Mouse (Mus musculus) heart, embryonic 10.5 days (tissue): ENCODE measurements around the gene Chpf2. TPM values are rescaled to one million over a fixed set of nuclear protein-coding genes. Genes with fewer than 3 reads are reported as not detected.

Experiments used
- DNase-seq: peaks from one replicate; pipeline ENCODE4 v3.0.0-alpha.2; 2017; ENCODE audit warnings: low spot score
- H3K27ac ChIP-seq: fragments of 300-500 bp; sonication (generic); 2 replicates; pipeline ENCODE4 v1.5.1; 2016; ENCODE audit warnings: mild to moderate bottlenecking
- H3K27me3 ChIP-seq: fragments of 300-500 bp; sonication (generic); 2 replicates; pipeline ENCODE4 v1.6.1; 2016; ENCODE audit warnings: mild to moderate bottlenecking; ENCODE audit not compliant: poor library complexity, insufficient read depth, severe bottlenecking
- H3K36me3 ChIP-seq: fragments of 300-500 bp; sonication (generic); 2 replicates; pipeline ENCODE4 v1.6.1; 2016; ENCODE audit warnings: mild to moderate bottlenecking, moderate library complexity
- H3K4me1 ChIP-seq: fragments of 300-500 bp; sonication (generic); 2 replicates; pipeline ENCODE4 v1.6.1; 2016; ENCODE audit warnings: mild to moderate bottlenecking
- H3K4me3 ChIP-seq: fragments of 300-500 bp; sonication (generic); 2 replicates; pipeline ENCODE4 v1.5.1; 2016; ENCODE audit warnings: mild to moderate bottlenecking, moderate library complexity
- H3K9me3 ChIP-seq: fragments of 300-500 bp; sonication (generic); 2 replicates; pipeline ENCODE4 v1.6.1; 2016; ENCODE audit warnings: mild to moderate bottlenecking, moderate library complexity
- WGBS: fragments of 180-500 bp; shearing (Covaris S2); methylation state at CpG from one replicate; pipeline ENCODE4 v1.1.7; 2016; 5-methylcytosine and 5-hydroxymethylcytosine counted together
- polyA plus RNA-seq: library from polyadenylated mRNA; unstranded; fragments of >200 nt; fragmentation: Nextera tagmentation; extraction: Ambion mirVana; gene quantifications from 2 replicates; pipeline ENCODE4 v1.2.1, GENCODE M21; 2016

The Chpf2 gene
- polyA plus RNA-seq, 1 experiment from 2014 or later = 19.1 TPM

- peak; percentile 87 for DNase-seq
- under 1% methylated on average over 16 of the region's 16 CpGs for WGBS
- H3K9me3 ChIP-seq = no peaks in the 10 kb centered on the region
- peaks cover 29% of the 10 kb centered on the region; the same call in 1 of the 2 replicates for H3K27me3 ChIP-seq
- peak overlapping the region; percentile 83 for H3K4me3 ChIP-seq
- peak overlapping the region; percentile 99 for H3K27ac ChIP-seq
- H3K36me3 ChIP-seq = no peaks in the 10 kb centered on the region
- H3K4me1 ChIP-seq = peaks cover 94% of the 10 kb centered on the region
Measured at GRCm38 (mm10) chr5:24602751-24603343, 16.3 kb downstream of the Chpf2 start.

DNA sequence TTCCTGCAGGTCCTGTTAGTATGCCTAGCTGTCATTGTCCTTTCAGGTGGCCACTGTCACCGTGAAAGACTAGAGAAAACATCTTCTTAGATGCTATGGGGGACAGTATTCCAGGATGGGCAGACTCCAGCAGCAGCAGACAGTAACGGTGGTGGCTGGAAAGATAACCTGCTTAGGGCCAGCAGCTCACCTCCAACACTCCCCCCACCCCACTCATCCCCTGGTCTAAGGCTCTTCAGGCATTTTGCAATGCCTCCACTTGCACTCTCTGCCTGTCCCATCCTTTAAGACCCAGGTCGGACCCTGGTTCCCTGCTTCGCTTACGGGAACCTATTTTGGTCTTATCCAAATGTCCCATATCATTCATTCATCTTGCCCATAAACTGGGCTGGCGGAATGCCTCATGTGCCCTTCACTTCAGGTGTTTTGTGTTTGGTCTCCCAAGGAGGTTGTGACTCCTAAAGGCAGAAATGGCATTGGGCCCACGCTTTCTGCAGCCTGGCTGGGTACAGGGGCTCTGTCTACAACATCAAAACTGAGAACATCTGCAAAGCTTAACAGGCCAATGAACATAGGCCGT lies 17.0 kb downstream of the Chpf2 start:
- H3K9me3 ChIP-seq = no peaks in the 10 kb centered on the region
- peak overlapping the region; percentile 99 for H3K27ac ChIP-seq
- H3K4me3 ChIP-seq = peak overlapping the region; percentile 83
- DNase-seq = no peak
- peaks cover 26% of the 10 kb centered on the region; the same call in 1 of the 2 replicates for H3K27me3 ChIP-seq
- H3K4me1 ChIP-seq = peaks cover 94% of the 10 kb centered on the region
- H3K36me3 ChIP-seq = no peaks in the 10 kb centered on the region
- WGBS = 49% methylated on average over 8 of the region's 8 CpGs

DNA sequence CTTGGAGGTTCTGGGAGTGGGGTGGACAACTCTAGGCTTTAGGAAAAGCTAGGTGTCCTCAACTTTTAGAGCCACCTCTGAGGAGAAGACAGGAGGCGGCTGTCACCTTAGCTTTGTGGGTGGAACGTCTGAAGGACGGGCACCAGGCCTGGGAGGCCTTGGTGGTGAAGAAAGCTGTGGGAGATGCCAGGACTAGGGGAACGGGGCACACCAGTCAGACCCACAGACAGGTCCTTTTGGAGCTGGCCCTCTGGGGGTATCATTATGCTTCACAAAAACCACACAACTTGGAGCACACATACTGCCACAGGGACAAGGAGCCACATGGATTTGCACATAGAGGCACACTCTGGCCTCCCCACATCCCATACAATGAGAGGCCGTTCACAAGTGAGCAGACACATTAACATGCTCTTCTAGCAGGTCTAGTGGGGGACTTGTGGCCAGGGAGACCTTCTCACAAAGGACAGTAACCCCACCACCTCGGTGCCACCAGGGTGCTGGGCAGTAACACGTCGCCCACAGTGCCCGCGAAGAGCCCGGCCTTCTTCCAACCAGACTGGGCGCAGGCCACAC lies 17.6 kb downstream of the Chpf2 start:
- Histone ChIP-seq H3K4me1 (peaks cover 94% of the 10 kb centered on the region), H3K27ac (peak overlapping the region; percentile 99), H3K9me3 (no peaks in the 10 kb centered on the region), H3K4me3 (peak overlapping the region; percentile 83), H3K27me3 (peaks cover 20% of the 10 kb centered on the region; the same call in 1 of the 2 replicates), H3K36me3 (no peaks in the 10 kb centered on the region)
- DNase-seq = no peak
- WGBS = 13% methylated on average over 12 of the region's 12 CpGs

DNA sequence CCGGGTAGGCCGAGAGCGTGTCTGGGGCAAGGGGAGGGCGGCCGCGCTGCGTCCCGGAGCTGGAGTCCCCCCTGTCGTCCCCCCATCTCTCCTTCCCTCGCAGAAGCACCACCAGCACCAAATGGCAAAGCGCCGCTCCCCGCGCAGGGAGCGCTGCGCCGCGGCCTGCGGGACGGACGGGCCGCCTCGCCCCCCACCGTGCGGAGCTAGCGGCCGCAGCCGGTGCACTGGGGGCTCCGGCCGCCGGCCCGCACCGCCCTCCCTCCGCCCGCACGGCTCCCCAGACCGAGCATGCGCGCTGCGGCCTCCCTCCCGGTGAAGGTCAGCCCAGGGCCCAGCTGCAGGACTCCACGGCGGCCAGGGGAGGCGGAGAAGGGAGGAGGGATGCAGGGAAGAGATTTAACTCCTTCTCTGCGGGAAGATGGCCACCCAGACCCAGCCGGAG lies 18.1 kb downstream of the Chpf2 start:
- WGBS = under 1% methylated on average over 46 of the region's 46 CpGs
- H3K36me3 ChIP-seq = no peaks in the 10 kb centered on the region
- peaks cover 94% of the 10 kb centered on the region for H3K4me1 ChIP-seq
- H3K27ac ChIP-seq = peak overlapping the region; percentile 99
- peak overlapping the region; percentile 83 for H3K4me3 ChIP-seq
- DNase-seq = peak; percentile 93
- H3K9me3 ChIP-seq = no peaks in the 10 kb centered on the region
- H3K27me3 ChIP-seq = peaks cover 15% of the 10 kb centered on the region; the same call in 1 of the 2 replicates

DNA sequence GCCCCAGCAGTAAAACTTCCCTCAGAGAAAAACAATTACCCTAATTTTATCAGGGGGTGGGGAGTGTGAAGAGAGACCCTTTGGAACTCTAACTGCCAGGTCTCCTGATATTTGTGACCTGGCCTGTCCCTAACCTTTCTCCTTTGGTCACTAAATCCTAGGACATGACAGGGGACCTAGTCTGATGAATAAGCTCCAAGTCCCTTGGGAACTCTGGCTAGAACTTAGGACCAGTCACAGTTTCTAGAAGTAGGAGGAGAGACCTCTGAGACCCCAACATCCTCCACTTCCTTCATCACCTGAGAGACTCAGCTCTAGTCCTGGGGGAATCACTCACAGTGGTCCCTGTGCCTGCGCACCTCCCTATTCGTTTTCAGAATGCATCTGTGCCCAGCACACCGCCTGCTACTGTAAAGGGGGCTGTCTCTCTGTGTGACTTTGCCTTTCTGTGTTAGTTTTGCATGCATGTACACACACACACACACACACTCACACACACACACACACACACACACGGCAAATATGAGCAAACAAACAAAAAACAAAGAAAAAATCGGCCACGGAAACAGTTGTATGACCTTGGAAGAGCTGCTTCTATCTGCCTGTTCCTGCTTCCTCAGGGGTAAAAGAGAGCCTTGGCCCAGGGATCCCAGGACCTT lies 18.9 kb downstream of the Chpf2 start:
- peak overlapping the region; percentile 99 for H3K27ac ChIP-seq
- H3K27me3 ChIP-seq = peaks cover 9% of the 10 kb centered on the region; the same call in 1 of the 2 replicates
- H3K36me3 ChIP-seq = no peaks in the 10 kb centered on the region
- peaks cover 91% of the 10 kb centered on the region for H3K4me1 ChIP-seq
- DNase-seq = no peak
- peak overlapping the region; percentile 83 for H3K4me3 ChIP-seq
- no peaks in the 10 kb centered on the region for H3K9me3 ChIP-seq
- WGBS = 15% methylated on average over 6 of the region's 6 CpGs

- peaks cover 4% of the 10 kb centered on the region; the same call in 1 of the 2 replicates for H3K27me3 ChIP-seq
- no peaks in the 10 kb centered on the region for H3K36me3 ChIP-seq
- H3K4me3 ChIP-seq = peak overlapping the region; percentile 83
- no peaks in the 10 kb centered on the region for H3K9me3 ChIP-seq
- WGBS = 29% methylated on average over 14 of the region's 14 CpGs
- DNase-seq = no peak
- peak overlapping the region; percentile 99 for H3K27ac ChIP-seq
- H3K4me1 ChIP-seq = peaks cover 85% of the 10 kb centered on the region
Measured at GRCm38 (mm10) chr5:24605980-24606665, 19.6 kb downstream of the Chpf2 start.

DNA sequence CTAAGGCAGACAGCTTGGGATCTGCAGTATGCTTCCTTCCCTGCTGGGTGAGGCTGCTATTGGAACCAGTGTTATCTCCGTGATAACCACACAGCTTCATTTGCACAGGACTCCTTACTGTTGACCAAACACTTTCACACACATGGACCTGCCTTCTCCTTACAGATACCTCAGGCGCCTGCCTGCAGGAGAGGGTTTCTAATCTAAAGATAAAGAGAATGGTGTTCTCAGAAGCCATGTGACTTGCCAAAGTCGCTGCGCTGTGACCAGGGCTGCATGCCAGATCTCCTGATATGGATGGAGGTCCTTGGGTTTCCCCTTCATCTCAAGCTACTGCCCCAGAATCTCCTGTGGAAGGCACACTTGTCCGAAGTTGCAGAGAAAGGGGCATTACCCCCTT lies 22.8 kb downstream of the Chpf2 start:
- Histone ChIP-seq H3K36me3 (no peaks in the 10 kb centered on the region), H3K9me3 (no peaks in the 10 kb centered on the region), H3K27ac (peak overlapping the region; percentile 59), H3K4me3 (peak overlapping the region; percentile 18; the same call in 1 of the 2 replicates), H3K4me1 (peaks cover 69% of the 10 kb centered on the region), H3K27me3 (no peaks in the 10 kb centered on the region)
- WGBS = 4% methylated on average over 5 of the region's 5 CpGs
- DNase-seq = no peak

GRCm38 (mm10) chr5:24611366-24612301 lies 25.1 kb downstream of the Chpf2 start:
- H3K4me3 ChIP-seq = no peak overlapping the region
- WGBS = 63% methylated on average over 7 of the region's 7 CpGs
- H3K36me3 ChIP-seq = no peaks in the 10 kb centered on the region
- no peaks in the 10 kb centered on the region for H3K9me3 ChIP-seq
- 0 out of 2 replicates have a peak overlapping the region, but pooled peaks have one; percentile 52 for H3K27ac ChIP-seq
- no peak for DNase-seq
- H3K4me1 ChIP-seq = peaks cover 56% of the 10 kb centered on the region
- H3K27me3 ChIP-seq = peaks cover 8% of the 10 kb centered on the region; the same call in 1 of the 2 replicates

DNA sequence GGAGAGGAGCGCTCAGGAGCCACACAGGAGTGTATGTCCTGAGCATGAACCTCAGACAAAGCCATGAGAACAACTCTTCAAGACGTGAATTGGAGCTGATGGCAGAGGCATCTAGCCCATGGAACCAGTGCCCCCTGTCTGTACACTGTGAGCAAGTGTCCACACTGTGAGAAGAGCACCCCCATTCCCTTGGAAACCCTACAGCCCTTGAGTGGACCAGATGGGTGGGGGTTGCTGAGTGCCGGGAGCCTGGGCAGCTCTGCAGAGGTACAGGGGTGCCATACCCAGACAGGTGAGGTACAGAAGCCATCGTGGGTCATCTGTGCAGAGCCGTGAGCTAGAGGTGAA lies 25.7 kb downstream of the Chpf2 start:
- peak overlapping the region; percentile 52; the same call in 1 of the 2 replicates for H3K27ac ChIP-seq
- WGBS = 71% methylated on average over 5 of the region's 5 CpGs

DNA sequence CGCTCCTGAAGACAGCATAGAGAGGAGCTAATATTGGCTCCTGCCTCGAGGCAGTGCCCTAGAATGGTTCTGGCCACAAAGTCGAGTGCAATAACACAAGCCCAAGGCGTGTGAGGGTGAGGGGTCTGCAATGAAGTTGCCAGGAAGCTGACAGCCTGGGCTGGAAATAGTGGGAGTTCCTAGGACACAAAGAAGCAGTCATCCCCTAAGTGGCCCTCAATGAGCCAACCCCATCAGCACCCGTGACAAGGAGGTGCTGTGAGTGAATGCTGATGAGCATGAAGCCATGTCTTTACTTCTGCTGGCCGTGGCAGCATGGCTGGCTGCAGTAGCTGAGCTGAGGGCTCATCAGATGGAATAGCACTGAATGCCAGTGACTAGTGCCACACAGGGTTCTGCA lies 28.6 kb downstream of the Chpf2 start:
- Histone ChIP-seq H3K36me3 (no peaks in the 10 kb centered on the region), H3K4me3 (no peak overlapping the region), H3K27ac (no peak overlapping the region), H3K4me1 (peaks cover 24% of the 10 kb centered on the region), H3K27me3 (peaks cover 24% of the 10 kb centered on the region), H3K9me3 (no peaks in the 10 kb centered on the region)
- no peak for DNase-seq
- WGBS = 51% methylated on average over 6 of the region's 6 CpGs

More for the DNA sequence above, 25.7 kb downstream of the Chpf2 start:
- no peak for DNase-seq
- Histone ChIP-seq H3K4me3 (no peak overlapping the region), H3K9me3 (no peaks in the 10 kb centered on the region), H3K4me1 (peaks cover 50% of the 10 kb centered on the region), H3K36me3 (no peaks in the 10 kb centered on the region), H3K27me3 (peaks cover 12% of the 10 kb centered on the region; the same call in 1 of the 2 replicates)

- H3K27me3 ChIP-seq = peaks cover 62% of the 10 kb centered on the region
Measured at GRCm38 (mm10) chr5:24618921-24619320, 32.4 kb downstream of the Chpf2 start.

More at GRCm38 (mm10) chr5:24618921-24619320, 32.4 kb downstream of the Chpf2 start:
- Histone ChIP-seq H3K36me3 (no peaks in the 10 kb centered on the region), H3K27ac (no peak overlapping the region), H3K4me3 (no peak overlapping the region), H3K9me3 (no peaks in the 10 kb centered on the region), H3K4me1 (peaks cover 25% of the 10 kb centered on the region)
- WGBS = 76% methylated on average over 3 of the region's 3 CpGs
- DNase-seq = no peak
